Mouse (Mus musculus) neural tube, embryonic 14.5 days (tissue): ENCODE measurements around the gene Ercc1. TPM values are rescaled to one million over a fixed set of nuclear protein-coding genes. Genes with fewer than 3 reads are reported as not detected.

Source experiments
- ATAC-seq: fragments of 200-750 bp; cut with Nextera tagmentation; 2 replicates; pipeline ENCODE4 v1.8.0; 2017; ENCODE audit warnings: low read depth, mild to moderate bottlenecking, moderate TSS enrichment, moderate library complexity
- H3K27ac ChIP-seq: fragments of 300-500 bp; sonication (generic); 2 replicates; pipeline ENCODE4 v1.5.1; 2014; ENCODE audit warnings: low read depth, mild to moderate bottlenecking, control low read depth, low read length, moderate library complexity, mixed read lengths
- H3K27me3 ChIP-seq: fragments of 300-500 bp; sonication (generic); 2 replicates; pipeline ENCODE4 v1.6.1; 2014; ENCODE audit warnings: low read length; ENCODE audit not compliant: control insufficient read depth, insufficient read depth
- H3K36me3 ChIP-seq: fragments of 300-500 bp; sonication (generic); 2 replicates; pipeline ENCODE4 v1.6.1; 2014; ENCODE audit warnings: low read length, mixed read lengths; ENCODE audit not compliant: control insufficient read depth, insufficient read depth
- H3K4me1 ChIP-seq: fragments of 300-500 bp; sonication (generic); 2 replicates; pipeline ENCODE4 v1.6.1; 2014; ENCODE audit warnings: low read length; ENCODE audit not compliant: control insufficient read depth, insufficient read depth
- H3K4me2 ChIP-seq: fragments of 300-500 bp; sonication (generic); 2 replicates; pipeline ENCODE4 v1.6.1; 2014; ENCODE audit warnings: mild to moderate bottlenecking, low read depth, low read length, control low read depth
- H3K4me3 ChIP-seq: fragments of 300-500 bp; sonication (generic); 2 replicates; pipeline ENCODE4 v1.5.1; 2014; ENCODE audit warnings: low read depth, low read length, control low read depth, mixed read lengths
- H3K9ac ChIP-seq: fragments of 300-500 bp; sonication (generic); replicated peaks from 2 replicates; pipeline ENCODE4 v1.6.1; 2014; ENCODE audit warnings: low read depth, mild to moderate bottlenecking, control low read depth, low read length, mixed read lengths
- H3K9me3 ChIP-seq: fragments of 300-500 bp; sonication (generic); 2 replicates; pipeline ENCODE4 v1.6.1; 2016; ENCODE audit warnings: low read length; ENCODE audit not compliant: control insufficient read depth
- WGBS: fragments of 180-500 bp; shearing (Covaris S2); extraction: QIAGEN DNeasy Blood & Tissue Kit; methylation state at CpG from one replicate; pipeline ENCODE4 v1.1.7; 2014; 5-methylcytosine and 5-hydroxymethylcytosine counted together
- polyA plus RNA-seq: library from polyadenylated mRNA; unstranded; fragments of >200 nt; fragmentation: Nextera tagmentation; extraction: Ambion mirVana; gene quantifications from 2 replicates; pipeline ENCODE4 v1.2.1, GENCODE M21; 2014

Ercc1 gene
- polyA plus RNA-seq, 1 experiment from 2014 or later = 98.9 TPM

DNA sequence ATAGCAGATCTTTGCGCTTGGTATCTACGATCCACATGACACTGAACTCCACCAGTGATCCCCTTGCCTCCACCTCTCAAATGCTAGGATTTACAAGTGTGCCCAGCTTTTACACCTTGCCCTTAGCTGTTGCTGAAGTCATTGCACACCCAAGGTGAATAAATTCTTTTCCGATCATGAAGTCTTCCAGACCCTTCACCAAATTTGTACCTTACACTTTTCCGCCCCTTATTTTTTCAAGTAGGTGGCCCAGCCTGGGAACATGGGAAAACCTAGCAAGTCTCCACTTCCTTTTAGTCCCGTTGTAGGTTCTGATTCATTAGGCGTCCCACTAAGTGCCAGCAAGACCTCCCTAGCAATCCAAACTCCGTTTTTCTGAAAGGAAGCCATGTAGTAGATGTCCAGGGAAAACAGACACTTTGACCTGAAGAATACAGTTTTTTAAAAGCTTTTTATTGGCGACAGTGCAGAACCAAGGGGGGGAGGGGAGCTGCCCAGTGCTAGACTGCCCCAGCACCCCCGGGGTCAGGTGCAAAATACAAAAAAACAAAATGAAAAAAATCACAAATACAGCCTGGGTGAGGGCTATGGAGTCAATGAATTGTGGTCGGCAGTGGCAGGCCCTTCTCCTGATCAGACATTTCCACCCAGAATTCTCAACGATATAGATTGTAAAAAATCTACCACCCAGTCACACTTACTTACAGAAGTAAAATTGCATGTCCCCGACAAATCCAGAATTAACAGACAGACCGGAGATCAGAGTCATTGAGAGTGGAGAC lies 42.1 kb upstream of the Ercc1 start:
- Histone ChIP-seq H3K9ac (no peak overlapping the region), H3K27me3 (peaks cover 35% of the 10 kb centered on the region), H3K4me2 (peak overlapping the region; percentile 50; the same call in 1 of the 2 replicates), H3K36me3 (no peaks in the 10 kb centered on the region), H3K27ac (no peak overlapping the region), H3K9me3 (no peaks in the 10 kb centered on the region), H3K4me1 (0 out of 2 replicates have a peak, but pooled peaks cover 6% of the 10 kb centered on the region), H3K4me3 (peak overlapping the region; percentile 37; the same call in 1 of the 2 replicates)
- no peak for ATAC-seq
- WGBS = 51% methylated on average over 13 of the region's 13 CpGs

DNA sequence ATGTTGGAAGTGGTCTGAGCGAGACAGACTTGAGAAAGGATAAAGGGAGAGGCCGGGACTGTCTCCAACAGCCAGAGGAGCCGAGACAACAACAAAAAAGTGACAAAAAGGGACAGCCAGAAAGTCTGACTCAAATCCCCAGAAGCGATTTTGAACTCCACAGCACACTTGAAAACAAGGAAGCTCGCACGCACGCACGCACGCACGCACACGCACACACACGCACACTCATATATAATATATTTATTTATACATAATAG lies 41.6 kb upstream of the Ercc1 start:
- H3K36me3 ChIP-seq = no peaks in the 10 kb centered on the region
- WGBS = 78% methylated on average over 12 of the region's 12 CpGs
- no peak overlapping the region for H3K4me3 ChIP-seq
- no peak for ATAC-seq
- H3K9me3 ChIP-seq = no peaks in the 10 kb centered on the region
- H3K27ac ChIP-seq = no peak overlapping the region
- H3K9ac ChIP-seq = no peak overlapping the region
- H3K4me1 ChIP-seq = 0 out of 2 replicates have a peak, but pooled peaks cover 10% of the 10 kb centered on the region
- H3K4me2 ChIP-seq = no peak overlapping the region
- peaks cover 35% of the 10 kb centered on the region for H3K27me3 ChIP-seq

DNA sequence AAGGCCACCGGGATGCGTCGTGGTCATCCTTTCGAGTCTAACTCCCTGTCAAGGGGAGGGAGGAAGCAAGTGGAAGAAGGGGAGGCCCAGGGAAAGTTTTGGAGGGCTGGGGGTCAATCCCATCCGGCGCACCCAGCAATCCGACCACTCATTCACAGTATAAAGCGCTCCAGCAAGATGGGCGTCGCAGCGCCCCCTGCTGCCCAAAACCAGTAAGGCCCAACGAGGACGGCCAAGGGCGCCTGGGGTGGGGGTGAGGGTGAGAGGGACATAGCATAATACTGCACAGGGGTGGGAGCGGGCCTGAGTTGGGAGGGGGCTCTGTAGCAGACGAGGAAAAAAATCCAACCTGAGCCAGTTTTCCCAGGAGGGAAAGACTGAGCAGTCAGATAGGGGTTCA lies 40.8 kb upstream of the Ercc1 start:
- Histone ChIP-seq H3K9me3 (no peaks in the 10 kb centered on the region), H3K27ac (no peak overlapping the region), H3K4me3 (no peak overlapping the region), H3K4me2 (peak overlapping the region; percentile 9; the same call in 1 of the 2 replicates), H3K4me1 (peaks cover 11% of the 10 kb centered on the region; the same call in 1 of the 2 replicates), H3K27me3 (peaks cover 35% of the 10 kb centered on the region), H3K36me3 (no peaks in the 10 kb centered on the region), H3K9ac (no peak overlapping the region)
- under 1% methylated on average over 16 of the region's 16 CpGs for WGBS
- ATAC-seq = no peak

DNA sequence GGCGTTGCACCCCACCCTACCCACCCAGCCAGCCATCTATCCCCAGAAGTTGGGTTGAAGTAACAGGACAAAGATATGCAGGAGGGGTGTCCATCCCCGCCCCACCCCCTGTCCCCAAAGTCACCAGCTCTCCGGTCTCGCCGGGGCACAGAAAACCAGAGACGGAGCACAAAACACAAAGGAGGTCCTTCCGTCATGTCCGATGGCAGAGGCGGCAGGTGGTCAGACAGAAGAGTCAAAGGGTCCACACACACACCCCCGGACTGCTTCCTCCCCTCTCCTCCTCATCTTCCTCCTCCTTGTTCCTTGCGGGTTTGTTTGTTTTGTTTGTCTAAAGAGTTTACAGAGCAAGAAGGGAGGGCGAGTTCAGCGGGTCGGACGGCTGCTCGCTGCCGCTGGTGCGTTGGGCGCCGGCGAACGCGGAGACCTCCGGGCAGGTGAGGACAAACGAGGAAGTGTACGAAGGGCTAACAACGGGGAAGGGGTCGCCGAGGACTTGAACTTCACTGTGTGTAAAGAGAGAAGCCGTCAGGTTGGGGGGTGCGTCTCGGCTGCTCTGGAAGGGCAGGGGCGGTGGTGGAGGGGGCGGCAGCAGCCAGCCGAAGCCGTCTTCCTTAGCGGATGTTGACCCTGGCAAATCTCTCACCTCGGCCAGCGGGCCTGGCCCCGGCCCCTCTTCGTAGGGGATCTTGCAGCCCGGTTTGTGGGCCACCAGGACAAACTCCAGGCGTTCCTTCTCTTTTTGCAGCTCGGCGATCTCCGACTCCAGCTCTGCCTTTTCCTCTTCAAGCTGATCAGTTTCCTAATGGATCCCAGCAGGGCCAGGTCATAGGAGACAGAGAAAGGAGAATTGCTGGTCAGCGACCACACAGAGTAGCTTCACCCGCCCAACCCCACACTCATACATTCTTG lies 39.8 kb upstream of the Ercc1 start:
- no peak for ATAC-seq

DNA sequence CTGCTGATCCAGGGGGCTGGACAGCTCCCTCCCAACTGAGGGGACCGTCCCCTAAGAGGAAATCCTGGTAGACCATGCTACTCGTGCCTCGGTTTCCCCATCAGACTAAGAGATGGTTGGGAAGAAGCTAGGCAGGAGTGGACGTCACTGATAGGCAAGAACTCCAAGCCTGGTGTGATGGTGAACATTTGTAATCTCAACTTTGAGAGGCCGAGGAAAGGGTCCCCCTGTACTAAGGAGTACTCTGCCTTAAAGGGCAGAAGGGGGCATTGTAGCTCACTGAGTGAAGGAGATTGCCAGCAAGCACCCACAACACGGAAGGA lies 39.2 kb upstream of the Ercc1 start:
- WGBS = 17% methylated on average over 6 of the region's 6 CpGs

More for the DNA sequence above, 39.8 kb upstream of the Ercc1 start:
- WGBS = 2% methylated on average over 48 of the region's 48 CpGs
- H3K27me3 ChIP-seq = peaks cover 35% of the 10 kb centered on the region
- peak overlapping the region; percentile 38 for H3K4me2 ChIP-seq
- no peaks in the 10 kb centered on the region for H3K9me3 ChIP-seq
- no peak overlapping the region for H3K9ac ChIP-seq
- H3K4me3 ChIP-seq = peak overlapping the region; percentile 17
- H3K4me1 ChIP-seq = peaks cover 20% of the 10 kb centered on the region
- H3K36me3 ChIP-seq = no peaks in the 10 kb centered on the region
- no peak overlapping the region for H3K27ac ChIP-seq

DNA sequence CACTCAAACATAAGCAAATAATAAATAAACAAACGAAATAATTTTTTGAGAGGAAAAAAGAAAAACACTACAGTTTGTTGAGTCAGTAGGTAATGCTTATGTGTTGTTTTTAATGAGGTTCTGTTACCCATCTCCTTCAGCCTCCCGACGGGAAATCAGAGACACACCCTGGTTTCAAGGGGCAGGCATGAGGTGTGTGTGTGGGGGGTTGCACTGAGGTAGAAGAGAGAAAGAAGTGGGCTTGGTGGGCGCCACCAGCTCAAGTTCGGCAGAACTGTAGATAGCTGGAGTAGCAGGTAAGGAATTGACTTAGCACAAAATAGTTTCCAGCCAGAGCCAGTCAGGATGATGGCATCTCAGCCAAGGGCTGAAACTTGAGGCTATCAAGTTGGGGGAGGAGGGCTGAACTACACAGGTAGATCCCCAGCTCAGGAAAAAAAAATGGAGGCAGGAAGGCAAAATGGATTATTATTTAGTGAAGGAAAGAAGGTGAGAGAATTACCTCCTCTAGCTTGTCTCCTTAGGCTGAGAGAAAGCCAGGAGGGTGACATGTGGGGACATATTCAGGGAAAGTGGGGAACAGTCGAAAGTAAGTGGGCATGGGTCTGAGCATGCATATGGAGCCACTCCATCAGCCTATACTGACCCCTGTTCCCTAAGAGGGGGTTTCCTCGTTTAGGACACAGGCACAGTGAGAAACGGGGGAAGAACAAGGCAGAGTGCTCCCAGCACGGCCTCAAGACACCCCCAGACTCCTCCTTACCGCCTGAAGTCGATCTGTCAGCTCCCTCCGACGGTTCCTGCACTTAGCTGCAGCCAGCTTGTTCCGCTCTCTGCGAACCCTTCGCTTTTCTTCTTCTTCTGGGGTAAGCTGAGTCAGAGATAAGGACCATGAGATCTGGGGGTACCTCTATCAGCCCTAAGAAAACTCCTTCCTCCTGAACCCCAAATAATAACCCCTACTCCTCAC lies 38.5 kb upstream of the Ercc1 start:
- ATAC-seq = no peak
- Histone ChIP-seq H3K36me3 (no peaks in the 10 kb centered on the region), H3K9ac (no peak overlapping the region), H3K27ac (no peak overlapping the region), H3K4me2 (no peak overlapping the region), H3K9me3 (no peaks in the 10 kb centered on the region), H3K27me3 (peaks cover 35% of the 10 kb centered on the region), H3K4me1 (peaks cover 20% of the 10 kb centered on the region), H3K4me3 (no peak overlapping the region)
- WGBS = 52% methylated on average over 16 of the region's 16 CpGs

More for the DNA sequence above, 39.2 kb upstream of the Ercc1 start:
- Histone ChIP-seq H3K9me3 (no peaks in the 10 kb centered on the region), H3K4me2 (no peak overlapping the region), H3K27ac (no peak overlapping the region), H3K27me3 (peaks cover 35% of the 10 kb centered on the region), H3K36me3 (no peaks in the 10 kb centered on the region), H3K4me3 (no peak overlapping the region), H3K4me1 (peaks cover 20% of the 10 kb centered on the region), H3K9ac (no peak overlapping the region)
- no peak for ATAC-seq

DNA sequence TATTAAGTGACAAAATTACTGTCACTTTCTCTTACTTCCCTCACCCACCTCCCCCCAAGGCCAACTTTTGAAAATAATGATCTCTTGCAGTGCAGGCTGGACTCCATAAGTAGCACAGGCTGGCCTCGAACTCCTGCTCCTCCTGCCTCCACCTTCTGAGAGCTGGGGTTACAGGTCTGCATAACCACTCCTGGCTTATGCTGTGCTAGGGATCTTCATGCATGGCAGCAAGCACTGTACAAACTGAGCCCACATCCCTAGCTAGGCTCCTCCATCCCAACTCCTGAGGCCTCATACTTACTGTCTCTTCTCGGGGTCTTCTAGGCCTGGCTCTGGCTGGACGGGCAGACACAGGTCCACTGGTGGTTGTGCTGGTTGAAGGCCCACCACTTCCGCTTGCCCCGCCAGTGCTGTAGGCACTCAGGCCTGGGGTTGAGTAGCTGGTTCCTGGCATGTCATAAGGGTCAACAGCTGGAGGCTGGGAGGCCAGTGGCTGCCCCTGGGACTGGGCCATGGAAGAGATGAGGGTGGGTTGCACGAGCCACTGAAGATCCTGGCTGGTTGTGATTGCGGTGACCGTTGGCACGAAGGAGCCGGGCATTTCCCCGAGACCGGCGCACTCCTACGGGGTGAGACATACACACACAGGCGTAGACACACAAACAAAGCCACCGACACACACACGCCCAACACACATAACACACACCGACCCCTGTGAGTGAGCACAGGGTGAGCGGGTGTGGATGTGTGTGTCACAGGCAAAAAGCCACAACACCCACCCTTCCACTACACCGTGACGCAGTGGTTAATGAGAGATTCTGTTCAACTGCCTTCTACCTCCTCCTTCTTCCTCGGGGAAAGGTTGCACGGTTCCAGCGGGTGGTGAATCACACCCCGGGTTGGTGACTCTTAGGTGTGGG lies 37.5 kb upstream of the Ercc1 start:
- 66% methylated on average over 25 of the region's 25 CpGs for WGBS
- peaks cover 35% of the 10 kb centered on the region for H3K27me3 ChIP-seq
- H3K4me1 ChIP-seq = peaks cover 20% of the 10 kb centered on the region
- H3K4me2 ChIP-seq = peak overlapping the region; percentile 83
- no peak overlapping the region for H3K4me3 ChIP-seq
- no peaks in the 10 kb centered on the region for H3K36me3 ChIP-seq
- no peaks in the 10 kb centered on the region for H3K9me3 ChIP-seq
- H3K27ac ChIP-seq = no peak overlapping the region
- no peak overlapping the region for H3K9ac ChIP-seq
- ATAC-seq = no peak
